Mouse (Mus musculus) kidney, adult 2 months (tissue): ENCODE data around the gene Nol3.

Experiments
- CTCF ChIP-seq: fragments of 200-500 bp; conservative IDR thresholded peaks from 2 replicates; pipeline ENCODE4 v1.5.1; 2011; ENCODE audit warnings: low read depth, mild to moderate bottlenecking, control low read depth, low read length, moderate library complexity, mixed read lengths; ENCODE audit not compliant: insufficient read depth, insufficient read length
- POLR2A ChIP-seq: fragments of 200-500 bp; IDR thresholded peaks from one replicate; pipeline ENCODE4 v1.6.1; 2011; ENCODE audit warnings: low read depth, low read length, control low read depth

GRCm38 (mm10) chr8:105295256-105295655, 19.3 kb downstream of the Nol3 start:
- TF ChIP-seq POLR2A, result no peak
- no peak for TF ChIP-seq CTCF
